Mouse (Mus musculus): ENCODE results near the gene Nppa. TPM values are rescaled to one million over a fixed set of nuclear protein-coding genes. Genes with fewer than 3 reads are reported as not detected.
"Not testable (repeated sequence)": the region's sequence is repeated elsewhere in the genome, so short reads cannot be mapped to it uniquely, and the experiment has no call there.

The Nppa gene
- polyA plus RNA-seq, 1 experiment from 2014 or later: 19.5 TPM

GRCm38 (mm10) chr4:148038600-148039253 lies 38.2 kb downstream of the Nppa start, which contains the start of the genes Clcn6 and Mthfr:
Gene Clcn6 (minus strand): TSS chr4:148038821.
Gene Mthfr (plus strand): TSS chr4:148039077.
- Histone ChIP-seq H3K4me2 (ENCODE audit: low read depth, low read length) (peak within 1 kb of the TSS; percentile 73), H3K9ac (replicated peaks; ENCODE audit: low read length) (peak within 1 kb of the TSS; percentile 74), H3K4me3 (ENCODE audit: low read depth, low read length) (peak within 1 kb of the TSS; percentile 88), H3K4me1 (ENCODE audit: control insufficient read depth, insufficient read depth, low read length) (no peaks in the 10 kb centered on the region), H3K36me3 (replicated peaks; ENCODE audit: control insufficient read depth, insufficient read depth, low read depth, low read length) (no peaks in the 10 kb centered on the region; the same call in 1 of the 2 replicates), H3K27ac (replicated peaks; ENCODE audit: low read depth, low read length) (peak within 1 kb of the TSS; percentile 70), H3K27me3 (ENCODE audit: control insufficient read depth, insufficient read depth, low read length) (no peaks in the 10 kb centered on the region), H3K9me3 (replicated peaks; ENCODE audit: control insufficient read depth, low read length) (no peaks in the 10 kb centered on the region)
- DNase-seq (ENCODE audit: low spot score): peak; percentile 100
- under 1% methylated on average over 54 of the region's 54 CpGs for WGBS
- ATAC-seq (replicated peaks; ENCODE audit: insufficient number of reproducible peaks, low FRiP score, low TSS enrichment, low read depth): peak; percentile 92

- Histone ChIP-seq H3K4me2 (ENCODE audit: low read depth, low read length) (peak overlapping the region; percentile 68), H3K27me3 (ENCODE audit: control insufficient read depth, insufficient read depth, low read length) (no peaks in the 10 kb centered on the region), H3K36me3 (replicated peaks; ENCODE audit: control insufficient read depth, insufficient read depth, low read depth, low read length) (no peaks in the 10 kb centered on the region; the same call in 1 of the 2 replicates), H3K4me3 (ENCODE audit: low read depth, low read length) (peak overlapping the region; percentile 88), H3K9me3 (replicated peaks; ENCODE audit: control insufficient read depth, low read length) (no peaks in the 10 kb centered on the region), H3K4me1 (ENCODE audit: control insufficient read depth, insufficient read depth, low read length) (no peaks in the 10 kb centered on the region), H3K27ac (replicated peaks; ENCODE audit: low read depth, low read length) (no peak overlapping the region), H3K9ac (replicated peaks; ENCODE audit: low read length) (peak overlapping the region; percentile 61)
- 23% methylated on average over 19 of the region's 19 CpGs for WGBS
- no peak for ATAC-seq (replicated peaks; ENCODE audit: insufficient number of reproducible peaks, low FRiP score, low TSS enrichment, low read depth)
- peak; percentile 6 for DNase-seq (ENCODE audit: low spot score)
Measured at GRCm38 (mm10) chr4:148039254-148040028, 38.9 kb downstream of the Nppa start.

- H3K27ac ChIP-seq (replicated peaks; ENCODE audit: low read depth, low read length): peak overlapping the region; percentile 69
- peak overlapping the region; percentile 0 for H3K9ac ChIP-seq (replicated peaks; ENCODE audit: low read length)
- H3K4me2 ChIP-seq (ENCODE audit: low read depth, low read length): peak overlapping the region; percentile 21
- H3K4me3 ChIP-seq (ENCODE audit: low read depth, low read length): no peak overlapping the region
- ATAC-seq (replicated peaks; ENCODE audit: insufficient number of reproducible peaks, low FRiP score, low TSS enrichment, low read depth) (no peak), DNase-seq (ENCODE audit: low spot score) (no peak)
- H3K36me3 ChIP-seq (replicated peaks; ENCODE audit: control insufficient read depth, insufficient read depth, low read depth, low read length): no peaks in the 10 kb centered on the region
- no peaks in the 10 kb centered on the region for H3K4me1 ChIP-seq (ENCODE audit: control insufficient read depth, insufficient read depth, low read length)
- H3K27me3 ChIP-seq (ENCODE audit: control insufficient read depth, insufficient read depth, low read length): no peaks in the 10 kb centered on the region
- no peaks in the 10 kb centered on the region for H3K9me3 ChIP-seq (replicated peaks; ENCODE audit: control insufficient read depth, low read length)
- WGBS: 67% methylated on average over 15 of the region's 15 CpGs
Measured at GRCm38 (mm10) chr4:148040029-148040830, 39.7 kb downstream of the Nppa start.

- Histone ChIP-seq H3K4me1 (ENCODE audit: control insufficient read depth, insufficient read depth, low read length) (no peaks in the 10 kb centered on the region), H3K36me3 (replicated peaks; ENCODE audit: control insufficient read depth, insufficient read depth, low read depth, low read length) (no peaks in the 10 kb centered on the region), H3K4me2 (ENCODE audit: low read depth, low read length) (peak overlapping the region; percentile 65), H3K27ac (replicated peaks; ENCODE audit: low read depth, low read length) (peak overlapping the region; percentile 69), H3K9me3 (replicated peaks; ENCODE audit: control insufficient read depth, low read length) (no peaks in the 10 kb centered on the region), H3K9ac (replicated peaks; ENCODE audit: low read length) (peak overlapping the region; percentile 60), H3K4me3 (ENCODE audit: low read depth, low read length) (peak overlapping the region; percentile 47), H3K27me3 (ENCODE audit: control insufficient read depth, insufficient read depth, low read length) (no peaks in the 10 kb centered on the region)
- 1% methylated on average over 19 of the region's 19 CpGs for WGBS
- ATAC-seq (replicated peaks; ENCODE audit: insufficient number of reproducible peaks, low FRiP score, low TSS enrichment, low read depth) (peak; percentile 66), DNase-seq (ENCODE audit: low spot score) (peak; percentile 85)
Measured at GRCm38 (mm10) chr4:148040933-148041610, 40.5 kb downstream of the Nppa start.

GRCm38 (mm10) chr4:148041611-148042191 lies 41.2 kb downstream of the Nppa start:
- Histone ChIP-seq H3K27ac (replicated peaks; ENCODE audit: low read depth, low read length) (peak overlapping the region; percentile 62; the same call in 1 of the 2 replicates), H3K4me1 (ENCODE audit: control insufficient read depth, insufficient read depth, low read length) (no peaks in the 10 kb centered on the region), H3K27me3 (ENCODE audit: control insufficient read depth, insufficient read depth, low read length) (no peaks in the 10 kb centered on the region), H3K4me3 (ENCODE audit: low read depth, low read length) (peak overlapping the region; percentile 47), H3K4me2 (ENCODE audit: low read depth, low read length) (peak overlapping the region; percentile 65), H3K9me3 (replicated peaks; ENCODE audit: control insufficient read depth, low read length) (no peaks in the 10 kb centered on the region), H3K36me3 (replicated peaks; ENCODE audit: control insufficient read depth, insufficient read depth, low read depth, low read length) (no peaks in the 10 kb centered on the region), H3K9ac (replicated peaks; ENCODE audit: low read length) (peak overlapping the region; percentile 60)
- ATAC-seq (replicated peaks; ENCODE audit: insufficient number of reproducible peaks, low FRiP score, low TSS enrichment, low read depth): no peak
- 4% methylated on average over 16 of the region's 16 CpGs for WGBS
- DNase-seq (ENCODE audit: low spot score): peak; percentile 21

DNA sequence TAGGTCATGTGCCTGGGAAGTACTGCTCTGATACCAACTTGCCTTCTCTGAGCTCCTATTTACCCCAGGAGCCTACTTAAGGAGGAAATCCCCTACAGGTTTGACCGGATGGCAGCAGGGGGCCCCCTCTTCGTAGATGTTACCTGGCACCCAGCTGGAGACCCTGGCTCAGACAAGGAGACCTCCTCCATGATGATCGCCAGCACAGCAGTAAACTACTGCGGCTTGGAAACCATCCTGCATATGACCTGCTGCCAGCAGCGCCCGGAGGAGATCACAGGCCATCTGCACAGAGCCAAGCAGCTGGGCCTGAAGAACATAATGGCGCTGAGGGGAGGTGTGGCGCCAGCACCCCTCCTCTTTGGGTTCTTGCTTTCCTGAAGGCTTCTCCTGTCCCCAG lies 42.8 kb downstream of the Nppa start:
- not testable (repeated sequence) for ATAC-seq (replicated peaks; ENCODE audit: insufficient number of reproducible peaks, low FRiP score, low TSS enrichment, low read depth); DNase-seq (ENCODE audit: low spot score); H3K27ac ChIP-seq (replicated peaks; ENCODE audit: low read depth, low read length); H3K4me1 ChIP-seq (ENCODE audit: control insufficient read depth, insufficient read depth, low read length); H3K9me3 ChIP-seq (replicated peaks; ENCODE audit: control insufficient read depth, low read length); H3K4me3 ChIP-seq (ENCODE audit: low read depth, low read length); H3K27me3 ChIP-seq (ENCODE audit: control insufficient read depth, insufficient read depth, low read length); H3K4me2 ChIP-seq (ENCODE audit: low read depth, low read length); H3K36me3 ChIP-seq (replicated peaks; ENCODE audit: control insufficient read depth, insufficient read depth, low read depth, low read length); H3K9ac ChIP-seq (replicated peaks; ENCODE audit: low read length)
- WGBS: 85% methylated on average over 7 of the region's 8 CpGs

GRCm38 (mm10) chr4:148044113-148044512 lies 43.6 kb downstream of the Nppa start:
- no peak overlapping the region for H3K27ac ChIP-seq (replicated peaks; ENCODE audit: low read depth, low read length)
- H3K9ac ChIP-seq (replicated peaks; ENCODE audit: low read length): no peak overlapping the region
- no peaks in the 10 kb centered on the region for H3K9me3 ChIP-seq (replicated peaks; ENCODE audit: control insufficient read depth, low read length)
- ATAC-seq (replicated peaks; ENCODE audit: insufficient number of reproducible peaks, low FRiP score, low TSS enrichment, low read depth) (no peak), DNase-seq (ENCODE audit: low spot score) (no peak)
- no peaks in the 10 kb centered on the region for H3K27me3 ChIP-seq (ENCODE audit: control insufficient read depth, insufficient read depth, low read length)
- 89% methylated on average over 2 of the region's 2 CpGs for WGBS
- H3K4me3 ChIP-seq (ENCODE audit: low read depth, low read length): no peak overlapping the region
- H3K36me3 ChIP-seq (replicated peaks; ENCODE audit: control insufficient read depth, insufficient read depth, low read depth, low read length): no peaks in the 10 kb centered on the region
- no peaks in the 10 kb centered on the region for H3K4me1 ChIP-seq (ENCODE audit: control insufficient read depth, insufficient read depth, low read length)
- H3K4me2 ChIP-seq (ENCODE audit: low read depth, low read length): no peak overlapping the region

All from embryonic facial prominence, embryonic 11.5 days (tissue).